Mouse (Mus musculus) thymus, adult 2 months (tissue): ENCODE measurements around the gene Txnrd2. TPM values are rescaled to one million over a fixed set of nuclear protein-coding genes. Genes with fewer than 3 reads are reported as not detected.

ENCODE experiments used
- DNase-seq: peaks from one replicate; pipeline ENCODE4 v3.0.0; 2021
- H3K27ac ChIP-seq: fragments of 200-500 bp; 2 replicates; pipeline ENCODE4 v1.5.1; 2012; ENCODE audit warnings: low read length, control low read depth; ENCODE audit not compliant: control insufficient read depth, insufficient read depth
- H3K27me3 ChIP-seq: fragments of 200-500 bp; 2 replicates; pipeline ENCODE4 v1.6.1; 2012; ENCODE audit warnings: mild to moderate bottlenecking, low read length, moderate library complexity, mixed read lengths; ENCODE audit not compliant: control insufficient read depth, insufficient read depth
- H3K36me3 ChIP-seq: fragments of 200-500 bp; 2 replicates; pipeline ENCODE4 v1.6.1; 2012; ENCODE audit warnings: mild to moderate bottlenecking, low read length, moderate library complexity; ENCODE audit not compliant: control insufficient read depth, insufficient read depth
- H3K4me1 ChIP-seq: fragments of 200-500 bp; replicated peaks from 2 replicates; pipeline ENCODE4 v1.6.1; 2012; ENCODE audit warnings: low read length; ENCODE audit not compliant: control insufficient read depth, insufficient read depth
- H3K4me3 ChIP-seq: fragments of 200-500 bp; 2 replicates; pipeline ENCODE4 v1.5.1; 2012; ENCODE audit warnings: mild to moderate bottlenecking, low read length, control low read depth, moderate library complexity; ENCODE audit not compliant: control insufficient read depth, insufficient read depth
- CTCF ChIP-seq: fragments of 200-500 bp; IDR thresholded peaks from 2 replicates; pipeline ENCODE4 v1.5.1; 2012; ENCODE audit warnings: mild to moderate bottlenecking, control low read depth, low read length, moderate library complexity, borderline replicate concordance; ENCODE audit not compliant: control insufficient read depth, poor library complexity, insufficient read depth; ENCODE audit errors: extremely low read depth
- POLR2A ChIP-seq: fragments of 200-500 bp; IDR thresholded peaks from 2 replicates; pipeline ENCODE4 v1.6.1; 2012; ENCODE audit warnings: mild to moderate bottlenecking, low read length, control low read depth, moderate library complexity; ENCODE audit not compliant: control insufficient read depth, poor library complexity, insufficient read depth; ENCODE audit errors: extremely low read depth
- WGBS: fragments of 180-500 bp; shearing (Covaris S2); methylation state at CpG from one replicate; pipeline ENCODE4 v1.1.7; 2018; 5-methylcytosine and 5-hydroxymethylcytosine counted together
- polyA plus RNA-seq: library from polyadenylated mRNA; depleted of rRNA; stranded (reverse); fragments of >200 nt; gene quantifications from 2 replicates; pipeline ENCODE4 v1.2.3, GENCODE M21; 2012

The Txnrd2 gene
- polyA plus RNA-seq, 1 experiment, result 10.6 TPM

GRCm38 (mm10) chr16:18480933-18481485 lies 54.8 kb downstream of the Txnrd2 start:
- H3K4me3 ChIP-seq, result no peak overlapping the region
- no peaks in the 10 kb centered on the region for H3K27me3 ChIP-seq
- H3K4me1 ChIP-seq, result peaks cover 6% of the 10 kb centered on the region; the same call in 1 of the 2 replicates
- 72% methylated on average over 4 of the region's 4 CpGs for WGBS
- DNase-seq, result no peak
- H3K27ac ChIP-seq, result no peak overlapping the region
- no peaks in the 10 kb centered on the region for H3K36me3 ChIP-seq
- TF ChIP-seq POLR2A (no peak), CTCF (no peak)

DNA sequence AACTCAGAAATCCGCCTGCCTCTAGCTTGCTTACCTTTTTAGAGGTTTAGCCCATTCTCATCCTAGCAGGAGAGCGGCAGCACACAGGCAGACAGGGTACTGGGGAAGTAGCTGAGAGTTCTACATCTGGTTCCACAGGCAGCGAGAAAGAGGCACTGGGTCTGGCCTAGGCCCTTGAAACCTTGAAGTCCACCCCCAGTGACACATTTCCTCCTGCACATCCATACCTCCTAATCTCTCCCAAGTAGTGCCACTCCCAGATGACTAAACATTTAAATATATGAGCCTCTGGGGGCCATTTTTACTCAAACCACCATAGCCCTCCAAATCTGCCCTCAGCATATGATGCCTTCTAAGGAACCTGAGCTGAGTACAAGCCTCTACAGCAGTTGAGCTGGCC lies 56.2 kb downstream of the Txnrd2 start:
- H3K27me3 ChIP-seq, result no peaks in the 10 kb centered on the region
- H3K36me3 ChIP-seq, result no peaks in the 10 kb centered on the region
- peaks cover 6% of the 10 kb centered on the region; the same call in 1 of the 2 replicates for H3K4me1 ChIP-seq
- no peak overlapping the region for H3K4me3 ChIP-seq
- TF ChIP-seq POLR2A (no peak), CTCF (no peak)
- DNase-seq, result no peak
- H3K27ac ChIP-seq, result no peak overlapping the region
- WGBS, result 96% methylated on average over 3 of the region's 3 CpGs

DNA sequence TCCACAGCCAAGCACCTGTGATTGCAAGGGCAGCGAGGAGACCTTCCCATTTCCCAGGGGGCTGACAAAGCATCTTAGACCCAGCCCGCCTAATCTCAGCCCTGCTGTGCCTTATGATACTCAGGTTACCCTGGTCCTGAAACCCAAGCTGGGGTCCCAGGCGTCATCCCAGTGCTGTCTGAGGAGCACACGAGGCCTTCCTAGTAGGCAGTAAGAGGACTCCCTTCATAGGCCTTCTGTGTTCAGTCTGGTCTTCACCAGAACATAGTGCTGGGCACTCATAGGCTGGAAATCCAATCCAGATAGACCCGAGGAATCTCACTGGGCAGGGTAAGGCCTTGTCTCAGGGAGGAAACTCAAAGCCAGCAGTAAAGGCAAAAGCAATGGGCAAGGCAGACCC lies 57.7 kb downstream of the Txnrd2 start:
- no peak overlapping the region for H3K27ac ChIP-seq
- H3K36me3 ChIP-seq, result no peaks in the 10 kb centered on the region
- peaks cover 6% of the 10 kb centered on the region; the same call in 1 of the 2 replicates for H3K4me1 ChIP-seq
- no peak for DNase-seq
- TF ChIP-seq POLR2A (no peak), CTCF (no peak)
- H3K27me3 ChIP-seq, result no peaks in the 10 kb centered on the region
- H3K4me3 ChIP-seq, result no peak overlapping the region
- 92% methylated on average over 5 of the region's 5 CpGs for WGBS

DNA sequence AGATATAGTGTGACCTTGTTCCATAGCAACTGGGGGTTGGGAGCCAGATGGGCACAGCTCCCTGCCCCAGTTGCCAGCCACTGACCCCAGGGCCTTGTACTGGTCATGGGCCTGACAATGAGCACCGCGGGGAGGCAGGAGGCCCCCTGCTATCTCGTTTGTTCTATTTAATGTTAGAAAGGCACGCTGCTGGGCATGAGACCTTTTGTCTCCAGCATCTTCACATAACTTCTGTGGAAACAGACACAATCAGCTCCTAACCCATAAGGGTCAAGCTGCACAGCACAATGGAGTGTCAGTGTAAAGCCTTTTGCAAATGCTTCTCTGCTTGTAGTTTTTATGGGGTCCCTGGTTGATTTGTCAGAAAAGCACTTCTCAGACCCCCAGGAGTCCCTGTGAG lies 58.2 kb downstream of the Txnrd2 start:
- Histone ChIP-seq H3K36me3 (no peaks in the 10 kb centered on the region), H3K4me3 (no peak overlapping the region), H3K27me3 (no peaks in the 10 kb centered on the region), H3K4me1 (peaks cover 6% of the 10 kb centered on the region; the same call in 1 of the 2 replicates), H3K27ac (no peak overlapping the region)
- WGBS, result 86% methylated on average over 4 of the region's 4 CpGs
- DNase-seq, result no peak
- TF ChIP-seq POLR2A (no peak), CTCF (no peak)

DNA sequence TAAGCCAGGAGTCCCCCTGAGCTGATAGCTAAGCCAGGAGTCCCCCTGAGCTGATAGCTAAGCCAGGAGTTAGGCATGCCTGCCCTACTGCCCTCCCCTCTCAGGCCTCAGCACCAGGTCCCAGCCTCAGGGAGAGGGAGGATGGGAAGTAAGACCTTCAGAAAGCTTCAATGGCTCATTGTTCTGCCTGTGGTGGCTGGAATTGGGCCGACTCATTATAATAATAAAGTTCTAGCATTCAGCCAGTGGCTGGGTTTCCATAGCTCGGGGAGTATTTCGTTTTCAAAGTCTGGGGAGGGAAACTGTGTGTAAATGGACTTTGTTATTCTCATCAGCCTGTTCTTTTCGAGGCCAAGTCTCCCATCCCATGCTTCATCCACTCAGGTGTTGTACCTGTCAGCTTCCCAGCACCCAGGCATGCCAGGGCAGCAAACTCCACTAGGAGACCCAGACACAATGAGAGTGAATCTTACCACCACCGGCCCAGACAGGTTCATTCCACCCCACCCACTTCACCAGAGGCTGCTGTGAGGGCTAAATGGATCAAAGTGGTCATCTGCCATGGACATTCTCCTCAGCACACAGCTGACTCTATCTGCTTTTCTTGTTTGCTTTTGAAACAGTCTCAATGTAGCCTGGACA lies 58.7 kb downstream of the Txnrd2 start:
- TF ChIP-seq POLR2A (no peak), CTCF (no peak)
- H3K36me3 ChIP-seq, result no peaks in the 10 kb centered on the region
- no peaks in the 10 kb centered on the region for H3K27me3 ChIP-seq
- no peak overlapping the region for H3K4me3 ChIP-seq
- no peak for DNase-seq
- H3K4me1 ChIP-seq, result 0 out of 2 replicates have a peak, but pooled peaks cover 6% of the 10 kb centered on the region
- no peak overlapping the region for H3K27ac ChIP-seq
- WGBS, result 91% methylated on average over 5 of the region's 5 CpGs

DNA sequence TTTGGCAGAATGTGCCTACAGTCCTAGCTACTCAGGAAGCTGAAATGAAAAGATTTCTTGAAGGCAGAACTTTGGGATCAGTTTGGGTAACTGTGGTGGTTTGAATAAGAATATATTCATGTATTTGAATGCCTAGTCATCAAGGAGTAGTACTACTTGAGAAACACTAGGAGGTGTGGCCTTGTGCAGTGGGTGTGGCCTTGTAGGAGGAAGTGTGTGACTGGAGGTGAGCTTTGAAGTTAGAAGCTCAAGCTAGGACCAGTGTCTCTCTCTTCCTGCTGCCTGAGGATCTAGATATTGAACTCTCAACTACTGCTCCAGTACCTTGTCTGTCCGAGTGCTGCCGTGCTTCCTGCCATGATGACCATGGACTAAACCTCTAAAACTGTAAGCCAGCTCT lies 59.9 kb downstream of the Txnrd2 start:
- H3K27ac ChIP-seq, result no peak overlapping the region
- no peaks in the 10 kb centered on the region for H3K27me3 ChIP-seq
- no peak for TF ChIP-seq POLR2A
- TF ChIP-seq CTCF, result no peak
- no peaks in the 10 kb centered on the region for H3K36me3 ChIP-seq
- no peak overlapping the region for H3K4me3 ChIP-seq
- 97% methylated on average over 2 of the region's 2 CpGs for WGBS
- DNase-seq, result no peak
- no peaks in the 10 kb centered on the region for H3K4me1 ChIP-seq

DNA sequence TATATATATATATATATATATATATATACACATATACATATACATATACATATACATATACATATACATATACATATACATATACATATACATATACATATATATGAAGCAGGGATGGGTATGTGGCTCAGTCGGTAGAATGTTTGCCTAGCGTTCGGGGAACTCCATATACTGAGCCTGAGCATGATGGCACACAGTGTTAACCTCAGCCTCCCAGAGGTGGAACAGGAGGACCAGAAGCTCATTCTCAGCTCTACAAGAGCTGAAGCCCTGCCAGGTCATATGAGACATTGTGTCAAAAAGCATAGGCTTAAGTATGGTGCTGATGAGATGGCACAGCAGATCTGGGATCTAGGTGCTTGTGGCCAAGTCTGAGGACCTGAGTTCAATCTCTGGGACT lies 64.1 kb downstream of the Txnrd2 start:
- TF ChIP-seq CTCF (no peak), POLR2A (no peak)

More for the DNA sequence above, 64.1 kb downstream of the Txnrd2 start:
- no peak for DNase-seq
- H3K4me3 ChIP-seq, result no peak overlapping the region
- H3K4me1 ChIP-seq, result no peaks in the 10 kb centered on the region
- no peak overlapping the region for H3K27ac ChIP-seq
- 99% methylated on average over 3 of the region's 3 CpGs for WGBS
- no peaks in the 10 kb centered on the region for H3K27me3 ChIP-seq
- H3K36me3 ChIP-seq, result no peaks in the 10 kb centered on the region
